Mouse (Mus musculus): ENCODE results near the gene Abhd5.

GRCm38 (mm10) chr9:122345291-122345690 is 6.1 kb upstream of the Abhd5 start:
- TF ChIP-seq CTCF (conservative IDR thresholded peaks at IDR 0.05; ENCODE audit: low read length) = no peak
- TF ChIP-seq NANOG (IDR thresholded peaks at IDR 0.05; ENCODE audit: borderline replicate concordance, low read length) = no peak
